Mouse (Mus musculus) ES-E14 (cell line): ENCODE measurements around the gene Nme7.

Source experiments
- CHD2 ChIP-seq: IDR thresholded peaks from 2 replicates; pipeline ENCODE4 v1.6.1; 2014; ENCODE audit warnings: mild to moderate bottlenecking, low read depth, low read length, inconsistent platforms
- HCFC1 ChIP-seq: IDR thresholded peaks from 2 replicates; pipeline ENCODE4 v1.6.1; 2012; ENCODE audit warnings: low read length, inconsistent platforms, borderline replicate concordance; ENCODE audit not compliant: insufficient read depth
- MAFK ChIP-seq: IDR thresholded peaks from 2 replicates; pipeline ENCODE4 v1.6.1; 2014; ENCODE audit warnings: mild to moderate bottlenecking, low read depth, low read length, inconsistent platforms; ENCODE audit not compliant: insufficient read depth
- ZC3H11A ChIP-seq: IDR thresholded peaks from 2 replicates; pipeline ENCODE4 v1.6.1; 2012; ENCODE audit warnings: low read depth, mild to moderate bottlenecking, inconsistent platforms, low read length, borderline replicate concordance
- ZNF384 ChIP-seq: IDR thresholded peaks from 2 replicates; pipeline ENCODE4 v1.6.1; 2012; ENCODE audit warnings: low read depth, low read length, inconsistent platforms

DNA sequence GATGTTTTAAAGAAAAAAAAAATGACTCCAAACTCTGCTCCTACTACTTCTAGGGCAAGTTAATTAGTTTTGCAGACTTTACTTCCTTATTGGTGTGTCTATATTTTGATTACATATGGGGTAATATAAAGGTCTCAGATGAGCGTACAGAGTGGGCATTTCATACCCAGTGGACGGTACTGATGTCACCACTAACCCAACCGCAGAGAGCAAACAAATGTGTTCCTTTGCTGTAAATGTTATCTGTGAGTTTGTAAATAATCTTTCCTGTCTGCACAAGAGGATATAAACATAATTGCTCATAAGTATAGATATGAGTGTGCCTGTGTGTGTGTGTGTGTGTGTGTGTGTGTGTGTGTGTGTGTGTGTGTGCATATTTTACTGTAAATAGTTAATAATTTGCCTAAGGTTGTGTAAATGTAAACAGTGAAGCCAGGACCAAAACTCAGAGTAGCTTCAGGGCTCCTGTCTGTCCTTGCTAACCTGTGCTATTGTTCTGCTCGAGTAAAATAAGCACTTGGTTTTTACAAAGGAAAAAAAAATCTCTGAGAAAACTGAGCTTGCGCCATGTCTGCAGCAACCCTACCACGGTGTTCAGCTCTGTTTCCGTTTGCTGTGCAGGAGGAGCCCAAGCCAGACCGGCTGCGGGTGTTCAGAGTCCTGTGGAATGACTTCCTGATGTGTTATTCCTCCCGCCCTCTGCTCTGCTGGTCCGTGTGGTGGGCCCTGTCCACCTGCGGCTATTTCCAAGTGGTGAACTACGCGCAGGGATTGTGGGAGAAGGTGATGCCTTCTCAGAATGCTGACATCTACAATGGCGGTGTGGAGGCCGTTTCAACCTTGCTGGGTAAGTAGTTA lies 43.5 kb upstream of the Nme7 start:
- no peak for TF ChIP-seq HCFC1
- no peak for TF ChIP-seq ZNF384
- TF ChIP-seq MAFK: no peak
- TF ChIP-seq ZC3H11A: no peak
- TF ChIP-seq CHD2: no peak
